Mouse (Mus musculus): Measurements from ENCODE around the gene Hectd1. TPM values are rescaled to one million over a fixed set of nuclear protein-coding genes. Genes with fewer than 3 reads are reported as not detected.

Gene Hectd1
- polyA plus RNA-seq, 1 experiment from 2014 or later = 36.7 TPM

DNA sequence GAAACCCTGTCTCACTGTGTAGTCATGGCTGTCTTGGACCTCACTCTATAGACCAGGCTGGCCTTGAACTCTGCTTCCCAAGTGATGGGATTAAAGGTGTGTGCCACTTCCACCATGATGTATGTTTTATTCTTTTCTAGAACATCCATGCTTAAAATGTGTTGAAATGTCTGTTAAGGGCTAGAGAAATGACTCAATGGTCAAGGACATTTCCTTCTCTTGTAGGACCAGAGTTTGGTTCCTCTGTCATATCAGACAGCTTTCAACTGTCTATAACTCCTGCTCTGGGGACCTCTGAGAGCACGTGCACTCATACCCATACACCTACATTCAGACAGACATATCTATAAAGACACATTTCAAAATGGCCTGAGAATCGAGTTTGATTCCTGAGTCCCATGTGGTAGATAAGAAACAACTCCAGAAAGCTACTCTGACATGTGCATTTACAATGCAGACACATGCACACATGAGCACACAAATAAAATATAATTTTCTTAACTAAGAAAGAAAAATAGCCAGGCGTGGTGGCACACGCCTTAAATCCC is 9.3 kb downstream of the Hectd1 start:
- Histone ChIP-seq H3K36me3 (ENCODE audit: control insufficient read depth, insufficient read depth, low read length) (peaks cover 5% of the 10 kb centered on the region), H3K27ac (ENCODE audit: low read length) (0 out of 2 replicates have a peak overlapping the region, but pooled peaks have one; percentile 27), H3K4me1 (ENCODE audit: control insufficient read depth, insufficient read depth, low read length) (peaks cover 14% of the 10 kb centered on the region; the same call in 1 of the 2 replicates), H3K9ac (ENCODE audit: low read length) (no peak overlapping the region), H3K9me3 (replicated peaks; ENCODE audit: control insufficient read depth, low read length) (no peaks in the 10 kb centered on the region), H3K27me3 (ENCODE audit: control insufficient read depth, insufficient read depth, low read length) (no peaks in the 10 kb centered on the region), H3K4me2 (ENCODE audit: low read depth, low read length) (no peak overlapping the region), H3K4me3 (replicated peaks; ENCODE audit: low read length) (no peak overlapping the region)
- no peak for ATAC-seq (ENCODE audit: insufficient read depth, low FRiP score)
- 93% methylated on average over 4 of the region's 4 CpGs for WGBS

DNA sequence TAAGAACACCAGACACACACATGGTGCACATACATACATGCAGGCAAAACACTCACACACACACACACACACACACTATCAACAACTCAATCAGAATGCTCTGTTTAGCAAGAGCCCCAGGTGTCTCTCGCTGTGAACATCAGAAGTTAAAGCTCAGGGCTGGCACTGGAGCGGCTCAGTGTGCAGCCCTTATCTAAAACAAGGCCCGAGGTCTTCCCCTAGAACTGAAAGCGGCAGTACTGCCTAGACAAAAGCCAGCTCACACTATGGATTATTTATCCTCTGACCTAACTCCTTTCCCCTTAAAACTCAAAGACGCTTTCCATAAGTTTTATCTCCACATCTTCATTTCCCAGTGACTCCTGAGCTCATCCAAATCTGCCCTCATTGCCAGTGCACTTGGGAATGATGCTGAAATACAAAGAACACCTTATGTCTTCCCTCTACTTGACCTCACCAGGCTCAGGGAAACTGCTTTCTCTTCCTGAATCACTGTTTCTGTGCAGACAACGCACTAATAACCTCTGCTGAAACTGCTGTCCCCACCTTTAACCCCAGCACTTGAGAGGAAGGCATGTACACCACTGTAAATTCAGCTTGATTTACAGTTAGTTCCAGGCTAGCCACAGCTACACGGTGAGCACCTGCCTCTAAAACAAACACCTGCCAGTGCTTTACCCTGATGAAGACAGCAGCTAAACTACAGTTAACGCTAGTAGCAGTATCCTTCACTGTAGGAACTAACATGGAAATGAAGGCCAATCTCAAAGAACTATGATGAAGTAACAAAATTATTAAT is 11.3 kb downstream of the Hectd1 start:
- WGBS = 45% methylated on average over 8 of the region's 8 CpGs
- ATAC-seq (ENCODE audit: insufficient read depth, low FRiP score) = no peak

DNA sequence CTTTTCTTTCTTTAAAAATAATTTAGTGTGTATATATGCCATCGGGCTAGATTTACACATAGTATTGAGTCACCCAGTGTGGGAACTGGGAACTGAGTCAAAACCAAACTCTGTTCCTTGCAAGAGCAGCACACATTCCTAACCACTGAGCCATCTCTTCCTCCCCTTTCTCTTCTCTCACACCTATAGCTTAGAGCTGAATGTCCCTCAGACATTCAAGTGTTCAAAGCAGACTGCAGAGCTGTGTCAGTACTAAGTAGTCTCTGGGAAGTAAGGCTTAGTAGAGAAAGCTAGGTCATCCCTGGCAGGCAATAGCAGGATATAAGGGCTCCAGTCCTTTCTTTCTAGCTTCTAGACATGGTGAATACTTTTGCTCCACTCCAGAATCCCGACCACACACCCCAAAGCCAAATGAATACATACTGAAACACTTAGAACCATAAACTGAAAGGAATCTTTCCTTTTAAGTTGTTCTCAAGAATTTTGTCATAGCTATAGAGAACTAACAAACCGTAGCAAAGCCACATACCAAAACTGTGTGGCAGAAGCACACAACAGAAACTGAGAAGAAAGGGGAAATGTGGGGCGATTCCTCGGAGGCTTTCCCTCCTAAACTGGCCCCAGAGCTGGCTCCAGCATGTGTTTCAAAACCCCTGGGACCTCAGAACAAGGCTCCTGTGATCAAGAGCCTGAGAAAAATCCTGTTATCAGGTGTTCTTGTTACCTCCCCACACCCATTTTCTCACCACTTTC is 17.8 kb downstream of the Hectd1 start:
- H3K9ac ChIP-seq (ENCODE audit: low read length) = no peak overlapping the region
- no peaks in the 10 kb centered on the region for H3K4me1 ChIP-seq (ENCODE audit: control insufficient read depth, insufficient read depth, low read length)
- 0 out of 2 replicates have a peak, but pooled peaks cover 2% of the 10 kb centered on the region for H3K36me3 ChIP-seq (ENCODE audit: control insufficient read depth, insufficient read depth, low read length)
- no peak overlapping the region for H3K4me2 ChIP-seq (ENCODE audit: low read depth, low read length)
- WGBS = 75% methylated on average over 5 of the region's 5 CpGs
- no peaks in the 10 kb centered on the region for H3K27me3 ChIP-seq (ENCODE audit: control insufficient read depth, insufficient read depth, low read length)
- no peaks in the 10 kb centered on the region for H3K9me3 ChIP-seq (replicated peaks; ENCODE audit: control insufficient read depth, low read length)
- no peak overlapping the region for H3K4me3 ChIP-seq (replicated peaks; ENCODE audit: low read length)
- no peak for ATAC-seq (ENCODE audit: insufficient read depth, low FRiP score)
- H3K27ac ChIP-seq (ENCODE audit: low read length) = no peak overlapping the region

More for the DNA sequence above, 11.3 kb downstream of the Hectd1 start:
- no peaks in the 10 kb centered on the region for H3K27me3 ChIP-seq (ENCODE audit: control insufficient read depth, insufficient read depth, low read length)
- H3K4me2 ChIP-seq (ENCODE audit: low read depth, low read length) = no peak overlapping the region
- H3K27ac ChIP-seq (ENCODE audit: low read length) = no peak overlapping the region
- peaks cover 14% of the 10 kb centered on the region; the same call in 1 of the 2 replicates for H3K4me1 ChIP-seq (ENCODE audit: control insufficient read depth, insufficient read depth, low read length)
- no peaks in the 10 kb centered on the region for H3K9me3 ChIP-seq (replicated peaks; ENCODE audit: control insufficient read depth, low read length)
- peaks cover 2% of the 10 kb centered on the region; the same call in 1 of the 2 replicates for H3K36me3 ChIP-seq (ENCODE audit: control insufficient read depth, insufficient read depth, low read length)
- H3K4me3 ChIP-seq (replicated peaks; ENCODE audit: low read length) = no peak overlapping the region
- no peak overlapping the region for H3K9ac ChIP-seq (ENCODE audit: low read length)

DNA sequence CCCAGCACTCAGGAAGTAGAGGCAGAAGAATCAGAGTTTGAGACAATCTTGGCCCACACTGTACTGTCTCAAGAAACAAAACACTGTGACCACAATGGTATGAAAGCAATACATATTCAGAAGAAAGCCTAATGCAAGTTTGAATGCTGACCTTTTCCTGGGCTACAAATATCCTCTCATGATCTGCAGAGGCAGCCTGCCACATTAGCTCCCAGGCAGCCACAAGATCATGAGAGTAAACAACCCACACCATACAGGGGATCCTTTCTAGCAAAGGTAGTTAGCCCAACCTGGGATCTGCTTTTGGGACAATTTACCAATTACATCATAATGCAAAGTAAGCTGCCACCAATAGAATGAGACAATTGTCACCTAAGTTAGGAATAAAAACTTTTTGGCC is 18.8 kb downstream of the Hectd1 start:
- H3K27me3 ChIP-seq (ENCODE audit: control insufficient read depth, insufficient read depth, low read length) = no peaks in the 10 kb centered on the region
- no peaks in the 10 kb centered on the region for H3K4me1 ChIP-seq (ENCODE audit: control insufficient read depth, insufficient read depth, low read length)
- H3K36me3 ChIP-seq (ENCODE audit: control insufficient read depth, insufficient read depth, low read length) = 0 out of 2 replicates have a peak, but pooled peaks cover 2% of the 10 kb centered on the region
- no peak overlapping the region for H3K4me2 ChIP-seq (ENCODE audit: low read depth, low read length)
- no peak for ATAC-seq (ENCODE audit: insufficient read depth, low FRiP score)
- no peak overlapping the region for H3K27ac ChIP-seq (ENCODE audit: low read length)
- no peaks in the 10 kb centered on the region for H3K9me3 ChIP-seq (replicated peaks; ENCODE audit: control insufficient read depth, low read length)
- no peak overlapping the region for H3K9ac ChIP-seq (ENCODE audit: low read length)
- no peak overlapping the region for H3K4me3 ChIP-seq (replicated peaks; ENCODE audit: low read length)

DNA sequence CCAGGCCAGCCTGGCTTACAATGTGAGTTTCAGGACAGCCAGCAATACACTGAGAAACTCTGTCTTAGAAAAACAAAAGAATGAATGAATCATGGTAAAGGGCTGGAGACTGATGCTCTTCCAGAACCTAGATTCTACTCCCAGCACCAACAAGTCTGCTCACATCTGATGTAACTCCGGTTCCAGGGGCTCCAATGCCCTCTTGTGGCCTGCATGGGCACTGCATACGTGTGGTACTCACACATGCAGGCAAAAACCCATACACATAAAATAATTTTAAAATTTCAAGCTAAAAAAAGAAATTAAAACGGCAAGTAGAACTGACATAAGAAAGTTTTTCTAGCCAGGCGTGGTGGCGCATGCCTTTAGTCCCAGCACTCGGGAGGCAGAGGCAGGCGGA is 44.5 kb downstream of the Hectd1 start:
- H3K4me2 ChIP-seq (ENCODE audit: low read depth, low read length) = no peak overlapping the region
- peaks cover 43% of the 10 kb centered on the region for H3K36me3 ChIP-seq (ENCODE audit: control insufficient read depth, insufficient read depth, low read length)
- no peaks in the 10 kb centered on the region for H3K9me3 ChIP-seq (replicated peaks; ENCODE audit: control insufficient read depth, low read length)
- ATAC-seq (ENCODE audit: insufficient read depth, low FRiP score) = no peak
- no peak overlapping the region for H3K27ac ChIP-seq (ENCODE audit: low read length)
- no peak overlapping the region for H3K4me3 ChIP-seq (replicated peaks; ENCODE audit: low read length)
- H3K9ac ChIP-seq (ENCODE audit: low read length) = no peak overlapping the region
- H3K27me3 ChIP-seq (ENCODE audit: control insufficient read depth, insufficient read depth, low read length) = no peaks in the 10 kb centered on the region
- WGBS = 91% methylated on average over 7 of the region's 7 CpGs
- H3K4me1 ChIP-seq (ENCODE audit: control insufficient read depth, insufficient read depth, low read length) = no peaks in the 10 kb centered on the region

DNA sequence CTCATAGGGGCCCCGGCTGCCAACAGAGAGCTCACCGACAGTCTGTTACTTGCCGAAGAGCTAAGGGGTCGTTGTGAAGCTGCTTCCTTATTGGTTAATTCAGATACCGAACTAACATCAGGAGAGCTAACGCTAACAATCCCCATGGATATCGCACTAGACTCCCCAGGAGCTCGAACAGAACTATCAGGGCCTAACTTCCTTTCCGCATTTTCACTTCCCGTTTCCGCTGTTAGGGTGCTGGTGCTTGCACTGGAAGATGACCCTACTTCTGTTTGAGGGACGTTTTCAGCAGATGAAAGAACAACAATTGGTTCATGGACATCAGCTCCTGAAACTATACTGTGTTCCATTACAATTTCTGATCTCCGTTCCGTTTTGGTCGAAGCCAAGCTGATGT is 60.6 kb downstream of the Hectd1 start:
- no peaks in the 10 kb centered on the region for H3K27me3 ChIP-seq (ENCODE audit: control insufficient read depth, insufficient read depth, low read length)
- H3K4me2 ChIP-seq (ENCODE audit: low read depth, low read length) = no peak overlapping the region
- 94% methylated on average over 15 of the region's 15 CpGs for WGBS
- ATAC-seq (ENCODE audit: insufficient read depth, low FRiP score) = no peak
- no peak overlapping the region for H3K4me3 ChIP-seq (replicated peaks; ENCODE audit: low read length)
- peaks cover 25% of the 10 kb centered on the region for H3K36me3 ChIP-seq (ENCODE audit: control insufficient read depth, insufficient read depth, low read length)
- no peak overlapping the region for H3K27ac ChIP-seq (ENCODE audit: low read length)
- H3K9me3 ChIP-seq (replicated peaks; ENCODE audit: control insufficient read depth, low read length) = no peaks in the 10 kb centered on the region
- no peaks in the 10 kb centered on the region for H3K4me1 ChIP-seq (ENCODE audit: control insufficient read depth, insufficient read depth, low read length)
- no peak overlapping the region for H3K9ac ChIP-seq (ENCODE audit: low read length)

DNA sequence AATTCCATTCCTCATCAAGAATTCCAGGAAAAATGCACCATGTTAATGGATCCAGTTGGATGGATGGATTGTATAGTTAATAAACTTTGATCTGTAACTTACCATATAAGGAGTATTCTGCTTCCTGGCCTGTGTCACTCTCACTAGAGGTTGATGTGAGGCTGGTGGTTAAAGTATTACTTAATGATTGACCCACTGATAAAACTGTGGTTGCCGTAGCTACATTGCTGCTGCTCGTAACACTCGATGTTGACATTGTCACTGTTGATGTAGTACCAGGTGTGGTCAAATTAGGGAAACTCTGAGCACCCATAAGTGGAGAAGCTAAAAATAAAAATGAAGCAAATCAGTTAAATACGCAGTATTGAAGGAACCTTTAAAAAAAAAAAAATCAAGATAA is 61.9 kb downstream of the Hectd1 start:
- Histone ChIP-seq H3K4me2 (ENCODE audit: low read depth, low read length) (no peak overlapping the region), H3K27ac (ENCODE audit: low read length) (no peak overlapping the region), H3K9me3 (replicated peaks; ENCODE audit: control insufficient read depth, low read length) (no peaks in the 10 kb centered on the region), H3K4me3 (replicated peaks; ENCODE audit: low read length) (no peak overlapping the region), H3K4me1 (ENCODE audit: control insufficient read depth, insufficient read depth, low read length) (no peaks in the 10 kb centered on the region), H3K36me3 (ENCODE audit: control insufficient read depth, insufficient read depth, low read length) (peaks cover 30% of the 10 kb centered on the region), H3K9ac (ENCODE audit: low read length) (no peak overlapping the region), H3K27me3 (ENCODE audit: control insufficient read depth, insufficient read depth, low read length) (no peaks in the 10 kb centered on the region)
- WGBS = 73% methylated on average over 4 of the region's 4 CpGs
- peak; percentile 66; the same call in 1 of the 2 replicates for ATAC-seq (ENCODE audit: insufficient read depth, low FRiP score)

DNA sequence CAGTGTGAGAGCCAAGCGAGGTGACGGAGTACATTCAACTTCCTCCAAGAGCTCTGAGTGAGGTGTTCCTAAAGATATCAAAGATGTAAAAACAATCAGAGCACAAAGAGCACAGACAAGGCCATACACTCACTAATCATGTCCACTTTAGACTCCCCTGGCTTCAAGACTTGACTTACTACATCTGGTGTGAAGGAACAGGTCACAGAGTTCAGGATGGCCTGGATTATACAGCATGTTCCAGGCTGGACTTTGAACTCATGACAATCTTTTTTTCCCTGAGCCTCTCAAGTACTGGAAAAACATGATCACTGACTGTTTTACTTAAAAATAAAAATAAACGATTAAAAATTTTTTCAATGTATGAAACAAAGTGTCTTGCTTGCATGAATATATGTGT is 70.0 kb downstream of the Hectd1 start:
- WGBS = 90% methylated on average over 3 of the region's 3 CpGs
- Histone ChIP-seq H3K4me3 (replicated peaks; ENCODE audit: low read length) (no peak overlapping the region), H3K9me3 (replicated peaks; ENCODE audit: control insufficient read depth, low read length) (no peaks in the 10 kb centered on the region), H3K9ac (ENCODE audit: low read length) (no peak overlapping the region), H3K36me3 (ENCODE audit: control insufficient read depth, insufficient read depth, low read length) (peaks cover 30% of the 10 kb centered on the region), H3K27me3 (ENCODE audit: control insufficient read depth, insufficient read depth, low read length) (no peaks in the 10 kb centered on the region), H3K4me1 (ENCODE audit: control insufficient read depth, insufficient read depth, low read length) (no peaks in the 10 kb centered on the region), H3K27ac (ENCODE audit: low read length) (no peak overlapping the region), H3K4me2 (ENCODE audit: low read depth, low read length) (no peak overlapping the region)
- no peak for ATAC-seq (ENCODE audit: insufficient read depth, low FRiP score)

DNA sequence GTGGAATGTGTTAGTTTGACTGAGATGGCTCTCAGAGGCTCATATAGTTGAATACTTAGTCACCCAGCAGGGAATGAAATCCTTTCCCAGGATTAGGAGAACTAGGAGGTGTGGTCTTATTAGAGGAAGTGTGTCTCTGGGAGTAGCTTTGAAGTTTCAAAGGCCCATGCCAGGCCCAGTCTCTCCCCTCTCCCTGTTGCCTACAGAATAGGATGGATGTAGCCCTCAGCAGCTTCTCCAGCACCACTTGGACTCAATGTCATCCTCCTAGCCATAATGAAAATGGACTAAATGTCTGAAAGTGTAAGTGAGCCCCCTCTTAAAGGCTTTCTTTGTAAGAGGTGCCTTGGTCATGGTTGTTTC is 72.8 kb downstream of the Hectd1 start:
- Histone ChIP-seq H3K9me3 (replicated peaks; ENCODE audit: control insufficient read depth, low read length) (no peaks in the 10 kb centered on the region), H3K36me3 (ENCODE audit: control insufficient read depth, insufficient read depth, low read length) (peaks cover 30% of the 10 kb centered on the region), H3K4me3 (replicated peaks; ENCODE audit: low read length) (no peak overlapping the region), H3K4me1 (ENCODE audit: control insufficient read depth, insufficient read depth, low read length) (no peaks in the 10 kb centered on the region), H3K9ac (ENCODE audit: low read length) (no peak overlapping the region), H3K4me2 (ENCODE audit: low read depth, low read length) (no peak overlapping the region), H3K27ac (ENCODE audit: low read length) (peak overlapping the region; percentile 48), H3K27me3 (ENCODE audit: control insufficient read depth, insufficient read depth, low read length) (no peaks in the 10 kb centered on the region)
- ATAC-seq (ENCODE audit: insufficient read depth, low FRiP score) = no peak

Measured in stomach, embryonic 16.5 days (tissue).